Mouse (Mus musculus): ENCODE data around the gene Stard3.

DNA sequence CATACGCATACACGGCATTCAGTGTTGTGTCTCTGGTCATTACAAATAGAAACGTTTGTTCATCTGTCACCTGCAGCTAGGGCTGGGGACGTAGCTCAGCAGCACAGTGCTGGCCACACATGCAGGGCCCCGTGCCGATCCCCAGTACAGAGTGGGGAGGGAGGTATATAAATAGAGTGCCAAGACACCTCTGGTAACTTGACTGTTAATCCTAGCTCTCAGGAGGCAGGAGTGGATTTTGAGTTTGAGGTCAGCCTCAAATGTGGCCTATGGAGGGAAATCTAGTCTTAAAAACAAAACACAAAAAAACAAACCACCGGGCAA is 9.7 kb downstream of the Stard3 start:
- TF ChIP-seq MAX (IDR thresholded peaks at IDR 0.05; ENCODE audit: low read length) (no peak), USF1 (IDR thresholded peaks at IDR 0.05; ENCODE audit: low read depth, low read length) (no peak), USF2 (conservative IDR thresholded peaks at IDR 0.05; ENCODE audit: low read depth, low read length) (no peak), CTCF (conservative IDR thresholded peaks at IDR 0.05 in 1 of 2, IDR thresholded peaks at IDR 0.05 in 1 of 2; ENCODE audit: low read depth in 2 of 2, low read length in 2 of 2) (no peak), POLR2A (IDR thresholded peaks at IDR 0.05; ENCODE audit: low read depth, low read length) (no peak)

Data from CH12.LX (cell line).